Mouse (Mus musculus): ENCODE data around the gene Sptb. TPM values are rescaled to one million over a fixed set of nuclear protein-coding genes. Genes with fewer than 3 reads are reported as not detected.
A peak's percentile ranks its signal among the peaks of the same experiment; 100 is the strongest.

Gene Sptb
- 1.5 and 1.6 TPM in 2 replicates for polyA plus RNA-seq (2014; fragmentation: Nextera tagmentation; extraction: Ambion mirVana)

DNA sequence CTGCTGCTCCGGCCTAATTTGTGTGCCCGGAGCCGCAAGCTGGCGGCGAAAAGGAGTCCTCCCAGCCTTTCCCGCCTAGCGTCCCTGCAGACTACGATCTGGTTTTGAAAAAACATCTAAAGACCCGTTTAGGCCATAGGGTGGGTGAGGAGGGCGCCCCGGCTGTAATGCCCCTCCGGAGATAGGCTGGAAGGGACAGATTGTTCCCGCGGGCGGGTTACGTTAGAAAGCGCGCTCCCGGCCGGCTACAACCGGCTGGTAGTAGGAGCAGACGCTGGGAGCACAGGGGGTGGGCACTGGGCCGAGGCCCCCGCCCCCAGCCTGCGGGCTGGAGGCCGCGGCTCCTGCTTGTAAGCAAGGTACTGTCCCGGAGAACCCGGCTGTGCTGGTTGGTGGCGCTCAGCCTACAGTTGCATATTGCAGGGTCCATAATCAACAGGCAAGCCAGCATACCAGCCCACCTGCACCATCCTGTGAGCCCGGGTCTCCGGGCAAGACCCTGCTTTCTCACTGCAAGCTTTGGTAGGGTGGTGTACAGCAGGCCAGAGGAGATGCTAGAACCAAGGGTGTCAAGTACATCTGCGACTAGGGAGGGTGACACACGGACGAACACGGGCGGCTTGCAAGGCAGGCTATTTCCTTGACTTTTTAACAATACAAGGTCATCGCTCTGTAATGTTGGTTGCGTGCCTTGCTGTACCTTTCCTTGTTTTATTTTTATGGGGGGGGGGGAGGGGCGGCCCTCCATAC lies at the start of gene Sptb:
Gene Sptb (minus strand): TSS at position 197 of the 750 bp plus-strand sequence.
- peak within 1 kb of the TSS; percentile 54 for H3K9ac ChIP-seq (ENCODE audit: low read length)
- H3K36me3 ChIP-seq (ENCODE audit: control insufficient read depth, insufficient read depth, low read length) = no peaks in the 10 kb centered on the region
- peak; percentile 80 for DNase-seq (ENCODE audit: low spot score)
- no peaks in the 10 kb centered on the region for H3K9me3 ChIP-seq (ENCODE audit: control insufficient read depth, low read length)
- WGBS = under 1% methylated on average over 40 of the region's 40 CpGs
- H3K27me3 ChIP-seq (replicated peaks; ENCODE audit: control insufficient read depth, insufficient read depth, low read length) = peaks cover 40% of the 10 kb centered on the region
- peak; percentile 73 for ATAC-seq (replicated peaks; ENCODE audit: low FRiP score, low TSS enrichment, low read depth)
- H3K4me2 ChIP-seq (ENCODE audit: low read length) = peak within 1 kb of the TSS; percentile 100
- no peak within 1 kb of the TSS for H3K27ac ChIP-seq (ENCODE audit: low read depth)
- H3K4me1 ChIP-seq (replicated peaks; ENCODE audit: control insufficient read depth, insufficient read depth, low read length) = peaks cover 9% of the 10 kb centered on the region
- H3K4me3 ChIP-seq (ENCODE audit: low read depth, low read length) = peak within 1 kb of the TSS; percentile 55

DNA sequence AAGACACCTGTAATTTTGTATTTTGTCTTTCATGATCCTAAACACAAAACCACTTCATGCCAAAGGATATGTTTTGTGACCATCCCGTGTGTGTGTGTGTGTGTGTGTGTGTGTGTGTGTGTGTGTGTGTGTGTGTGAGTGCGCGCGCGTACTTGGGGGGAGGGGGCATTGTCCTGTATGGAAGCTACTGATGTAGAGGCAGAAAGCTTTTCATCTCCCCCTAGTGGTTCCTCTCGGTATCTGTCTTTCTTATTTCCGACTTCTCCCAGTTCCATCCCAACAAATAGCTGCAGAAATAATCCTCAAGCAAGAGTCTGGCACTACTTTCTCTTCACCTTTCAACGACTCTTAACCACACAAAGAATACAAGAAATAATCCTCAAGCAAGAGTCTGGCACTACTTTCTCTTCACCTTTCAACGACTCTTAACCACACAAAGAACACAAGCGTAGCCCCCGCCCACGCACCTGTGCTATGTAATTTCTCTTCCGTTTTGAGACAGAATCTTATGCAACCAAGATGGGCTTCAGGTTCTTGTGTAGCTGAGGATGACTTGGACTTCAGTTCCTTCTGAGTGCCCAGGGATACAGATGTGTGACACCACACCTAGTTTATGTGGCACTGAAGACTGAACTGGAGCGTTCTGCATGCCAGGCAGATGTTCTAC lies 42.4 kb upstream of the Sptb start:
- Histone ChIP-seq H3K4me2 (ENCODE audit: low read length) (no peak overlapping the region), H3K4me1 (replicated peaks; ENCODE audit: control insufficient read depth, insufficient read depth, low read length) (no peaks in the 10 kb centered on the region), H3K9ac (ENCODE audit: low read length) (no peak overlapping the region), H3K9me3 (ENCODE audit: control insufficient read depth, low read length) (no peaks in the 10 kb centered on the region), H3K36me3 (ENCODE audit: control insufficient read depth, insufficient read depth, low read length) (no peaks in the 10 kb centered on the region), H3K27me3 (replicated peaks; ENCODE audit: control insufficient read depth, insufficient read depth, low read length) (no peaks in the 10 kb centered on the region), H3K4me3 (ENCODE audit: low read depth, low read length) (no peak overlapping the region), H3K27ac (ENCODE audit: low read depth) (no peak overlapping the region)
- no peak for DNase-seq (ENCODE audit: low spot score)
- ATAC-seq (replicated peaks; ENCODE audit: low FRiP score, low TSS enrichment, low read depth) = no peak
- WGBS = 43% methylated on average over 14 of the region's 14 CpGs

DNA sequence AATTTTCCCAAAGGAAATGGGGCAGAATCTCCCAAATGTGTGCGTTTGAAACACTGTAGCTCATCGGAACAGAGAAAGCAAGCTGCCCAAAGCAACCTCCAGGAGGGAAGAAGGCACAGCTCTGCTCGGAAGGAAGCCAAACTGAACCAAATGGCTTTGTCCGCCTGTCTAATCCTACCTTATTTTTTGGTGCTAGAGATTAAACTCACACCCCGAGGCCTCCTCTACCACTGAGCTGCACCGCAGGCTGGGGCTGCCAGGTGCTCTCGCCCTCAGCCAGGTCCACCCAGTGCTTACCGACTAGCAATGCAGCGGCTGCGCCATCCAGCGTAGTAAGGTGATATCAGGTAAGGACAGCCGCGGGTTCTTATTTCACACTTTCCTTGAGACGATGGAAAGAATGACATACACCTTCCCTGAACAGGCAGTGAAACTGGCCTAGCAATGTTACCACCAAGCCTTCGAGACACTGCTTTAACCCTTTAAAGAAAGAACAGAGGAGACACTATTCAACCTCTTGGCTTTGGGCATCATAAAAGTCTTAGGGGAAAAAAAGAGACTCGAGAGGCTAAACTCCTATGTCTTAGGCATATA lies 40.6 kb upstream of the Sptb start:
- Histone ChIP-seq H3K4me3 (ENCODE audit: low read depth, low read length) (no peak overlapping the region), H3K9ac (ENCODE audit: low read length) (no peak overlapping the region), H3K4me1 (replicated peaks; ENCODE audit: control insufficient read depth, insufficient read depth, low read length) (no peaks in the 10 kb centered on the region), H3K27me3 (replicated peaks; ENCODE audit: control insufficient read depth, insufficient read depth, low read length) (no peaks in the 10 kb centered on the region), H3K4me2 (ENCODE audit: low read length) (no peak overlapping the region), H3K36me3 (ENCODE audit: control insufficient read depth, insufficient read depth, low read length) (no peaks in the 10 kb centered on the region), H3K27ac (ENCODE audit: low read depth) (no peak overlapping the region), H3K9me3 (ENCODE audit: control insufficient read depth, low read length) (no peaks in the 10 kb centered on the region)
- ATAC-seq (replicated peaks; ENCODE audit: low FRiP score, low TSS enrichment, low read depth) (no peak), DNase-seq (ENCODE audit: low spot score) (no peak)
- 77% methylated on average over 16 of the region's 16 CpGs for WGBS

DNA sequence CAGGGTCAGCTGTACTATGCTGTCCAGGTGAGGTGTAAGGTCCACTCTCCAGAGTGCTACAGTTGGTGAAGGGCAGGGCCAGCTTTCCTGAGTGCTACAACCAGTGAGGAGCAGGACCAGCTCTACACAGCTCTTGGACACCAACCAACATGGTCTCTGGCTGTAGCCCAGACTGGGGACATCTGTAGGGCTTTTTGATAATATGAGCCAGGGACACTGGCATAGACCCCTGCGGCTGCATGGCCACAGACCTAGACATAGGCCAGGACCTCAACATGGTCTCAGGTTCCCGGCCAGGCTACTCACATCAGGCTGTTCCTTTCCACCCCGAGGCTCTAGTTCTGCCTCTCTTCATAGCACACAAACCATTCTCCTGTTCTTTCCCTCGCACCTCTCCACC lies 17.6 kb upstream of the Sptb start:
- Histone ChIP-seq H3K36me3 (ENCODE audit: control insufficient read depth, insufficient read depth, low read length) (no peaks in the 10 kb centered on the region), H3K9ac (ENCODE audit: low read length) (no peak overlapping the region), H3K4me3 (ENCODE audit: low read depth, low read length) (no peak overlapping the region), H3K9me3 (ENCODE audit: control insufficient read depth, low read length) (no peaks in the 10 kb centered on the region), H3K27ac (ENCODE audit: low read depth) (no peak overlapping the region), H3K4me2 (ENCODE audit: low read length) (no peak overlapping the region), H3K27me3 (replicated peaks; ENCODE audit: control insufficient read depth, insufficient read depth, low read length) (no peaks in the 10 kb centered on the region), H3K4me1 (replicated peaks; ENCODE audit: control insufficient read depth, insufficient read depth, low read length) (no peaks in the 10 kb centered on the region)
- DNase-seq (ENCODE audit: low spot score) (no peak), ATAC-seq (replicated peaks; ENCODE audit: low FRiP score, low TSS enrichment, low read depth) (no peak)
- WGBS = 86% methylated on average over 4 of the region's 4 CpGs

DNA sequence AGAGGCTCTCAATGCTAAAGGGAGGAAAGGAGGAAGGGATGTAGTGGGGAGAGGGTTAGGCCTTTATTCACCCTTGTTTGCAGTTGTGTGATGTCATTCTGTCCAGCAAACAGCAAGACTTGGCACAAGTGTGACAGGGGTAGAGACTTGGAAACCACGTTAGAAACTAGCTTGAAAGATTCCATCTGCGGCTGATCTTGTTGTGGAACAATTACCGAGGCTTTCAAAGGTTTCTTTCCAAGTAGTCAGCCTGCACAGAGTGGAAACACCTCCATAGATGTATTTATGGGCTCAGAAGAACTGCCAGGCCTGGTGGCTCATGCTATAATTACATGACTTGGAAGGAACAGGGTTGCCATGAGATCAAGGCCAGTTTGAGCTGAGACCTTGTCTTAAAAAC lies 11.7 kb upstream of the Sptb start:
- no peak overlapping the region for H3K27ac ChIP-seq (ENCODE audit: low read depth)
- WGBS = 76% methylated on average over 3 of the region's 3 CpGs
- no peak overlapping the region for H3K4me3 ChIP-seq (ENCODE audit: low read depth, low read length)
- H3K36me3 ChIP-seq (ENCODE audit: control insufficient read depth, insufficient read depth, low read length) = no peaks in the 10 kb centered on the region
- H3K9me3 ChIP-seq (ENCODE audit: control insufficient read depth, low read length) = no peaks in the 10 kb centered on the region
- H3K27me3 ChIP-seq (replicated peaks; ENCODE audit: control insufficient read depth, insufficient read depth, low read length) = no peaks in the 10 kb centered on the region
- ATAC-seq (replicated peaks; ENCODE audit: low FRiP score, low TSS enrichment, low read depth) (no peak), DNase-seq (ENCODE audit: low spot score) (no peak)
- no peak overlapping the region for H3K4me2 ChIP-seq (ENCODE audit: low read length)
- H3K4me1 ChIP-seq (replicated peaks; ENCODE audit: control insufficient read depth, insufficient read depth, low read length) = no peaks in the 10 kb centered on the region
- H3K9ac ChIP-seq (ENCODE audit: low read length) = no peak overlapping the region

DNA sequence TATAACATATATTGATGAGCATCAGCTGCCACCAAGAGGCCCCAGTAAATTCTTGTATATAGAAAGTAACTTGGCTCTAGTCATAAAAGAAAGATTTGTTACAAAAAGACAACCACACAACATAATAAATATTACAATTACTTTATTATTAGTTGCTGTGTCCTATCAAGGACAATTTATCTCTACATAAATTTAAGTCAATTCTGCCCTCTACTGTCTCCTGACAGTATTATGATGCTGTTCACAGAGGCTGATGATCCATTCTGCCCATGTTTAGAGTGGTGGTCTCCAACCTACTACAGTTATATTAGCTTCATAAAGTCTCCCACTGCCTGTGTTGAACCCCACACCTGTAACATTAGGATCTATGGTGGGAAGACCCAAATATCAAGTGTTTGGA lies 10.2 kb upstream of the Sptb start:
- no peak overlapping the region for H3K27ac ChIP-seq (ENCODE audit: low read depth)
- ATAC-seq (replicated peaks; ENCODE audit: low FRiP score, low TSS enrichment, low read depth) (no peak), DNase-seq (ENCODE audit: low spot score) (no peak)
- H3K4me2 ChIP-seq (ENCODE audit: low read length) = no peak overlapping the region
- H3K9me3 ChIP-seq (ENCODE audit: control insufficient read depth, low read length) = no peaks in the 10 kb centered on the region
- H3K9ac ChIP-seq (ENCODE audit: low read length) = no peak overlapping the region
- no peaks in the 10 kb centered on the region for H3K4me1 ChIP-seq (replicated peaks; ENCODE audit: control insufficient read depth, insufficient read depth, low read length)
- H3K36me3 ChIP-seq (ENCODE audit: control insufficient read depth, insufficient read depth, low read length) = no peaks in the 10 kb centered on the region
- no peaks in the 10 kb centered on the region for H3K27me3 ChIP-seq (replicated peaks; ENCODE audit: control insufficient read depth, insufficient read depth, low read length)
- no peak overlapping the region for H3K4me3 ChIP-seq (ENCODE audit: low read depth, low read length)

DNA sequence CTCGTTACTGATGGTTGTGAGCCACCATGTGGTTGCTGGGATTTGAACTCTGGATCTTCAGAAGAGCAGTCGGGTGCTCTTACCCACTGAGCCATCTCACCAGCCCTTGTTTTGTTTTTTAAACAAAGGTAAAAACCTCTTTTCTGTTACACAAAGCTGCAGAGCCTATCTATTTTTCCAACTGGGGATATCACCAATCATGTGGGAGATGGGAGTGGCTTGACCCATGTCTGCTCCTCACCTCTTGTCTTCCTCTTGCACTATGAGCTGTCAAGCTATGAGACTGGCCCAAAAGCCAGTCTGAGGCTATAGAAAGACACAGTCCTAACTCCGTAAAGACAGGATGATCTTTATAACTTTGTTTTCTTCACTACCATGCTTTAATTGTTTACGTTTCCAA lies 8.0 kb upstream of the Sptb start:
- H3K27me3 ChIP-seq (replicated peaks; ENCODE audit: control insufficient read depth, insufficient read depth, low read length) = no peaks in the 10 kb centered on the region
- WGBS = 86% methylated on average over 4 of the region's 4 CpGs
- ATAC-seq (replicated peaks; ENCODE audit: low FRiP score, low TSS enrichment, low read depth) = no peak
- H3K9ac ChIP-seq (ENCODE audit: low read length) = no peak overlapping the region
- H3K36me3 ChIP-seq (ENCODE audit: control insufficient read depth, insufficient read depth, low read length) = no peaks in the 10 kb centered on the region
- DNase-seq (ENCODE audit: low spot score) = no peak
- no peaks in the 10 kb centered on the region for H3K4me1 ChIP-seq (replicated peaks; ENCODE audit: control insufficient read depth, insufficient read depth, low read length)
- no peak overlapping the region for H3K4me2 ChIP-seq (ENCODE audit: low read length)
- no peaks in the 10 kb centered on the region for H3K9me3 ChIP-seq (ENCODE audit: control insufficient read depth, low read length)
- H3K27ac ChIP-seq (ENCODE audit: low read depth) = no peak overlapping the region
- H3K4me3 ChIP-seq (ENCODE audit: low read depth, low read length) = no peak overlapping the region

DNA sequence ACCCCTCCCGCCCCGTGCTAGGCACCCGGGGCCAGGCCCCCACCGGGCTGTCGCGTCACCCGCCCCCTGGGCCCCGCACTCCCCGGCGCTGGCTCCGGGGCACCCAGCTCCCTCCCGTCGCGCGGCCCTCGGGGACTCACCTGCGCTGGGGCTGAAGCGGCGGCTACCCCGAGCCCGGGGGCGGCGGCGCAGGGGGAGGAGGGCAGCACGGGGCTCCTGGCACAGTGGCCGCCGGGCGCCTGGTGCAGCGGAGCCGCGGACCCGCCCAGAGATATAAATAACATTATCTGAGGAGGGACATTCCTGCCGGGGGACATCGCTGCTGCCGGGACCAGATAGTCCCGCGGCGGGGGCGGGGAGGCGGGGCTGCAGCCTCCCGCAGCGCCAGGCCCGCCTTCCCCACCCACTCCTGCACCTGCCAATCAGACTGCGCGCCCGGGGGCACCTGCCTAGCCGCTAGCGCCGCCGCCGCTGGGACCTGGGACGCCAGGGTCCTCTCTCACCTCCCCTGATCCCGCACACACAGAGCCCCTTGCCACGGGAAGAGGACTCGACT lies 474 bp downstream of the Sptb start:
- H3K9me3 ChIP-seq (ENCODE audit: control insufficient read depth, low read length) = no peaks in the 10 kb centered on the region
- peak overlapping the region; percentile 54 for H3K9ac ChIP-seq (ENCODE audit: low read length)
- no peak overlapping the region for H3K27ac ChIP-seq (ENCODE audit: low read depth)
- peak overlapping the region; percentile 100 for H3K4me2 ChIP-seq (ENCODE audit: low read length)
- H3K4me3 ChIP-seq (ENCODE audit: low read depth, low read length) = peak overlapping the region; percentile 55
- ATAC-seq (replicated peaks; ENCODE audit: low FRiP score, low TSS enrichment, low read depth) (peak; percentile 78), DNase-seq (ENCODE audit: low spot score) (peak; percentile 61)
- no peaks in the 10 kb centered on the region for H3K36me3 ChIP-seq (ENCODE audit: control insufficient read depth, insufficient read depth, low read length)
- peaks cover 15% of the 10 kb centered on the region for H3K4me1 ChIP-seq (replicated peaks; ENCODE audit: control insufficient read depth, insufficient read depth, low read length)
- under 1% methylated on average over 51 of the region's 55 CpGs for WGBS
- H3K27me3 ChIP-seq (replicated peaks; ENCODE audit: control insufficient read depth, insufficient read depth, low read length) = peaks cover 40% of the 10 kb centered on the region

Measured in intestine, embryonic 14.5 days (tissue).